ENCODE assay signal across 15 mouse cellular contexts in genomic region chr4:62367586-62367985, GRCm38 (mm10). TPM values are rescaled to one million over a fixed set of nuclear protein-coding genes. Genes with fewer than 3 reads are reported as not detected.
DNase-seq lines count a peak whose midpoint lies in the region; ATAC-seq lines count a peak whose summit lies in the region.
"Had no signal": no experiment of that assay in that cellular context is flagged by ENCODE, and none has a peak within 500 bp of the region (broad histone marks: within the 10 kb centered on the region; RNA-seq: fewer than 3 reads in every experiment).

No protein-coding gene starts in this region.

- 8% methylated on average over 6 of the region's 6 CpGs for WGBS in macrophage (ENCODE audit: missing documents)
- WGBS in midbrain, embryonic 14.5 days = 91% methylated on average over 6 of the region's 6 CpGs

- H3K9ac ChIP-seq in midbrain, embryonic 14.5 days (replicated peaks; ENCODE audit: low read length) = no peak overlapping the region

- H3K4me1 ChIP-seq in midbrain, embryonic 14.5 days (ENCODE audit: control insufficient read depth, insufficient read depth, low read length) = no peaks in the 10 kb centered on the region
- H3K4me1 ChIP-seq: limb, embryonic 10.5 days had no signal

- no peak overlapping the region for H3K4me3 ChIP-seq in macrophage (ENCODE audit: inconsistent target)
- no peak overlapping the region for H3K4me3 ChIP-seq in midbrain, embryonic 14.5 days (replicated peaks; ENCODE audit: low read depth, low read length)
- H3K4me3 ChIP-seq: heart, embryonic 10.5 days; limb, embryonic 10.5 days; midbrain, embryonic 10.5 days had no signal

- peaks cover 100% of the 10 kb centered on the region for H3K79me2 ChIP-seq in macrophage (ENCODE audit: inconsistent target)

- no peaks in the 10 kb centered on the region for H3K9me3 ChIP-seq in midbrain, embryonic 14.5 days (ENCODE audit: control insufficient read depth, low read length)
- H3K9me3 ChIP-seq: heart, embryonic 10.5 days; limb, embryonic 10.5 days; midbrain, embryonic 10.5 days had no signal

- peak overlapping the region; percentile 42 for H3K27ac ChIP-seq in macrophage
- H3K27ac ChIP-seq in midbrain, embryonic 14.5 days (replicated peaks; ENCODE audit: low read depth, low read length) = no peak overlapping the region
- H3K27ac ChIP-seq: heart, embryonic 10.5 days; limb, embryonic 10.5 days; midbrain, embryonic 10.5 days had no signal

- peak; percentile 29 to 41 for DNase-seq in kidney, adult 8-10 months
- no peak for DNase-seq in kidney, adult 18-20 months
- DNase-seq in CD4-positive helper T cell, adult 2 months (ENCODE audit: low read depth, low spot score) = peak; percentile 25
- DNase-seq in c-Kit-positive CD71-positive TER-119-positive erythroid progenitor cells, embryonic 14.5 days (ENCODE audit: low spot score) = no peak
- DNase-seq in midbrain, embryonic 14.5 days = no peak
- DNase-seq in ovary, postnatal 10 days (ENCODE audit: low spot score) = no peak
- DNase-seq: adrenal gland, postnatal 36 days; cerebellum, adult 11 months; heart, postnatal 36 days had no signal

- H3K36me3 ChIP-seq in macrophage (ENCODE audit: inconsistent target) = no peaks in the 10 kb centered on the region
- no peaks in the 10 kb centered on the region for H3K36me3 ChIP-seq in midbrain, embryonic 14.5 days (ENCODE audit: control insufficient read depth, insufficient read depth, low read length)
- H3K36me3 ChIP-seq: heart, embryonic 10.5 days; limb, embryonic 10.5 days; midbrain, embryonic 10.5 days had no signal

- no peak overlapping the region for H3K4me2 ChIP-seq in midbrain, embryonic 14.5 days (ENCODE audit: low read length)

- no peaks in the 10 kb centered on the region for H3K27me3 ChIP-seq in midbrain, embryonic 14.5 days (ENCODE audit: control insufficient read depth, insufficient read depth, low read length)
- H3K27me3 ChIP-seq: CH12.LX had no signal

- ATAC-seq in hematopoietic stem cell, adult 5-6 weeks (replicated peaks in 1 of 2; ENCODE audit: insufficient read depth in 1 of 2, low FRiP score in 2 of 2, low TSS enrichment in 1 of 2, low read depth in 1 of 2, poor library complexity in 2 of 2, severe bottlenecking in 2 of 2) = peak; percentile 69 to 90
- no peak for ATAC-seq in midbrain, embryonic 14.5 days (ENCODE audit: low FRiP score, low TSS enrichment)

RNA-seq across cellular contexts. Expression of gene Slc31a1, which starts 7.1 kb away (rescaled TPM):
- 11.9 and 14.7 TPM in 2 replicates for total RNA-seq in hematopoietic stem cell, adult 5-6 weeks (2017)
- 10 to 100 TPM in 25 of 26 experiments, 1 to 10 TPM in 1; 9.1 to 64.5 (median 30.9) TPM for total RNA-seq in macrophage (2018; cell fraction: chromatin; rRNA removed)
- total RNA-seq in macrophage (2018; cell fraction: cytosol; rRNA removed) = 100 to 1,000 TPM in 13 of 26 experiments, 10 to 100 TPM in 13; 80.7 to 117 (median 99.3) TPM
- total RNA-seq in macrophage (2018; cell fraction: nucleus; rRNA removed) = 100 to 1,000 TPM in 10 of 26 experiments, 10 to 100 TPM in 16; 37.3 to 132 (median 94.5) TPM
- polyA plus RNA-seq in macrophage (2018) = 73.8 to 99.5 TPM (median 84.1 TPM) in 3 replicates
- 24.8 and 38.1 TPM in 2 replicates for polyA plus RNA-seq in midbrain, embryonic 14.5 days (2014; fragmentation: Nextera tagmentation; extraction: Ambion mirVana)

RNA-seq across cellular contexts. Expression of gene Fkbp15, which starts 7.2 kb away (rescaled TPM):
- total RNA-seq in hematopoietic stem cell, adult 5-6 weeks (2017) = 51.0 and 68.2 TPM in 2 replicates
- total RNA-seq in macrophage (2018; cell fraction: chromatin; rRNA removed) = 100 to 1,000 TPM; 169 to 626 (median 517) TPM
- total RNA-seq in macrophage (2018; cell fraction: cytosol; rRNA removed) = 100 to 1,000 TPM; 103 to 194 (median 146) TPM
- 100 to 1,000 TPM; 122 to 388 (median 268) TPM for total RNA-seq in macrophage (2018; cell fraction: nucleus; rRNA removed)
- polyA plus RNA-seq in macrophage (2018) = 137 to 171 TPM (median 154 TPM) in 3 replicates
- polyA plus RNA-seq in midbrain, embryonic 14.5 days (2014; fragmentation: Nextera tagmentation; extraction: Ambion mirVana) = 17.6 and 23.0 TPM in 2 replicates

RNA-seq across cellular contexts. Expression of gene Cdc26, which starts 40.9 kb away (rescaled TPM):
- total RNA-seq in hematopoietic stem cell, adult 5-6 weeks (2017) = 106 and 205 TPM in 2 replicates
- total RNA-seq in macrophage (2018; cell fraction: chromatin; rRNA removed) = 10 to 100 TPM in 25 of 26 experiments, 1 to 10 TPM in 1; 8.2 to 48.8 (median 29.2) TPM
- 10 to 100 TPM; 20.7 to 51.3 (median 40.0) TPM for total RNA-seq in macrophage (2018; cell fraction: cytosol; rRNA removed)
- 10 to 100 TPM; 10.3 to 50.8 (median 29.1) TPM for total RNA-seq in macrophage (2018; cell fraction: nucleus; rRNA removed)
- 50.7 to 54.2 TPM (median 53.2 TPM) in 3 replicates for polyA plus RNA-seq in macrophage (2018)
- 97.5 and 98.5 TPM in 2 replicates for polyA plus RNA-seq in midbrain, embryonic 14.5 days (2014; fragmentation: Nextera tagmentation; extraction: Ambion mirVana)

RNA-seq across cellular contexts. Expression of gene Prpf4, which starts 41.0 kb away (rescaled TPM):
- total RNA-seq in hematopoietic stem cell, adult 5-6 weeks (2017) = 18.6 and 19.6 TPM in 2 replicates
- 10 to 100 TPM in 22 of 26 experiments, 1 to 10 TPM in 4; 3.8 to 95.4 (median 24.6) TPM for total RNA-seq in macrophage (2018; cell fraction: chromatin; rRNA removed)
- 10 to 100 TPM in 12 of 26 experiments, 1 to 10 TPM in 14; 4.8 to 18.1 (median 9.8) TPM for total RNA-seq in macrophage (2018; cell fraction: cytosol; rRNA removed)
- total RNA-seq in macrophage (2018; cell fraction: nucleus; rRNA removed) = 10 to 100 TPM in 21 of 26 experiments, 1 to 10 TPM in 5; 4.4 to 67.9 (median 19.0) TPM
- polyA plus RNA-seq in macrophage (2018) = 6.8 to 12.3 TPM (median 10.3 TPM) in 3 replicates
- polyA plus RNA-seq in midbrain, embryonic 14.5 days (2014; fragmentation: Nextera tagmentation; extraction: Ambion mirVana) = 13.1 and 15.9 TPM in 2 replicates

Comparison
In these comparisons a context has a peak if more than half of its experiments do, and no peak if none do; other contexts are left out.
1. DNase-seq: peak in kidney, adult 8-10 months (2 of 2) and CD4-positive helper T cell, adult 2 months (single experiment); none in kidney, adult 18-20 months (single experiment), c-Kit-positive CD71-positive TER-119-positive erythroid progenitor cells, embryonic 14.5 days (single experiment), midbrain, embryonic 14.5 days (single experiment) and ovary, postnatal 10 days (single experiment).